Comparison of ENCODE assay signal across 14 mouse cellular contexts in the genomic region with DNA sequence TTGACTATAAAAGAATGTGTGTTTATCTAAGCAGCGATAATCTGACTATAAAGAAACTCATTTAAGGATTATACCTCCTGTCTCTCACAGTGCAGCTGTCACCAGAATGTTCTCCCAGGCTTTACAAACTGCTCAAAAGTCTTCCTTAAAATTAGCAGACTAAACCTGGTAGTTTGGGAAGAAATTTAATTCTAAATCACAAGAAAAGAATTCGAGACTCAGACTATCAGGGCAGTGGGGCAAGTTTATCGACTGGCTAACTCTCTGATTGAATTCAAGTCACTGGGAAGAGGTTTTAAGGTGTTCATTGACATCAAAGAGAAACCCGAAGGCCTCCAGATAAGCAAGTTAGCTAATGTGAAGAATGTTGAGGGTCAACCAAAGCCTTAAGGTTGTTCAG.
"Had no signal": no experiment of that assay in that cellular context is flagged by ENCODE, and none has a peak within 500 bp of the region (broad histone marks: within the 10 kb centered on the region; RNA-seq: fewer than 3 reads in every experiment).

No protein-coding gene starts in this region.

- H3K36me3 ChIP-seq: kidney, embryonic 15.5 days; liver, embryonic 13.5 days; neural tube, embryonic 12.5 days; neural tube, embryonic 15.5 days had no signal

- ATAC-seq: lung, postnatal 0 days had no signal

- H3K27me3 ChIP-seq: kidney, embryonic 15.5 days; liver, embryonic 13.5 days; neural tube, embryonic 12.5 days; neural tube, embryonic 15.5 days had no signal

- H3K9ac ChIP-seq: kidney, embryonic 15.5 days; liver, embryonic 13.5 days; lung, embryonic 14.5 days; neural tube, embryonic 12.5 days; neural tube, embryonic 15.5 days had no signal

- H3K9me3 ChIP-seq: kidney, embryonic 15.5 days; liver, embryonic 13.5 days; neural tube, embryonic 12.5 days; neural tube, embryonic 15.5 days had no signal

- DNase-seq: kidney, adult 8-10 months; kidney, postnatal 10 days; kidney, postnatal 36 days; layer of hippocampus, postnatal 36 days; liver, embryonic 13.5 days; lung, embryonic 14.5 days; thymus, adult 18-20 months; thymus, postnatal 36 days had no signal

- H3K4me2 ChIP-seq: kidney, embryonic 15.5 days; liver, embryonic 13.5 days; lung, embryonic 14.5 days; neural tube, embryonic 12.5 days; neural tube, embryonic 15.5 days had no signal

- H3K4me1 ChIP-seq: liver, embryonic 13.5 days; neural tube, embryonic 12.5 days; neural tube, embryonic 15.5 days had no signal

- H3K4me3 ChIP-seq: kidney, embryonic 15.5 days; left cerebral cortex, adult 2 months; liver, embryonic 13.5 days; neural tube, embryonic 12.5 days; neural tube, embryonic 15.5 days had no signal

- H3K27ac ChIP-seq: left cerebral cortex, adult 2 months; liver, embryonic 13.5 days; macrophage; neural tube, embryonic 12.5 days; neural tube, embryonic 15.5 days had no signal
